Mouse (Mus musculus) left cerebral cortex, adult 18-20 months (tissue): Measurements from ENCODE around the gene Ercc6l. TPM values are rescaled to one million over a fixed set of nuclear protein-coding genes. Genes with fewer than 3 reads are reported as not detected.
"Not testable (repeated sequence)": the region's sequence is repeated elsewhere in the genome, so short reads cannot be mapped to it uniquely, and the experiment has no call there.

Experiments used
- DNase-seq, 2 experiments: peaks; one replicate each; pipeline ENCODE4 v3.0.0; 2021 to 2022; ENCODE audit warnings: low spot score in 2 of 2, mixed read lengths in 1 of 2
- total RNA-seq, 2 experiments: library from RNA; stranded (reverse); gene quantifications; 2 replicates each; pipeline ENCODE4 v1.2.3; 2021

Gene Ercc6l
- total RNA-seq, 2 experiments from 2014 or later, result 0.14 TPM; not detected in 1

DNA sequence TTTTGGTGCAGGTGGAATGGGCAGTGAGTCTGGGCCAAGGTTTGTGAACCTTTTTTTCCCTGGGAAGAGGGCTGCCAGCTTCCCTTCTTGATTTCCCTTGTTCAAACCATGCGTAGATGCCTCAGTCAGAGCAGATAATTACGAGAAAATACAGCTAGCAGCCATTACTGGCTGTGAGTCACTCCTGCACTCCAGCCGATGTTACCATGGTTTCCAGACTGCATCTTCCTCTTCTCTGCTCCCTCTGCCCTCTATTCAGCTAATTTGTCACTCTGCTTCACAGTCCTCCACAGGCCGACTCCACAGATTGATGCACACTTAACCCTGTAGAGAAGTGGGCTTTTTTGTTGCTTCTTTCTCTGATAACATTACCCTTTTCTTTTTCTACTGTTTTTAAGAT is 41.2 kb downstream of the Ercc6l start:
- DNase-seq, result peak; percentile 1 to 6

DNA sequence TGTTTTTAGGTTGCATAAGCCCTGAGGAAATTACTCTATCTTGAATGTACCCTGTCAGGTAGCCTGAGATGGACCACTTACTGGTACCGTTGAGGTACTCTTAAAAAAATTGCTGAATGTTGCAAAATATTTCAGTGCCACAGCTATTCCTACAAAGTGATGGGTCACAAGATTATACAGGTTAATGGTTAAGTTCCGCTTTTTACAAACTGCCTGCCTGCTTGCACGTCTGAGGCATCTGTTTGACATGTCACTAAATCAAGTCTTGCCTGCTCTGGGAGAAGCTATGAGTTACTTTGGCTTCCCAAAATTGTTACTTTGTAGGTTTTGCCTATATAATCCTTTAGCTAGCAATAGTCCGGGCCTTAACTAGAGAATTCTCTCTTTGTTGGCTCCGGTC is 47.5 kb downstream of the Ercc6l start:
- DNase-seq, result not testable (repeated sequence)

DNA sequence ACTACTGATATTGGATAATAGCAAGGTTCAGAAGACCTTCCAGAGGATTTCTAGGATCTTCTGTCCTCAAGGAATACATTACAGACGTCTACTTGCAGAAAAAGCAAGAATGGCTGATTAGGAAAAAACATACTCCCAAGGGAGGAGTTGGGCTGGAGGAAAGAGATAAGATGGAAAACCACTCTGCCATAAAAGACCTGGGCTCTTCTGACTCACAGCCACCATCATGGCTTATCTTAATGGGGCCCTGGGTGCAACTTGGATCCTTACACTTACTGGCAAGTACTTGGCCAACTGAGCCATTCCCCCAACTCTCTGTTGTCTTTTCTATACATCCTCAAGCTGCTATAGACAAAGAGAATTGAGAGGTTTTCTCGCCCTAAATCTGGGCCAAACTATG is 53.1 kb downstream of the Ercc6l start:
- DNase-seq, result not testable (repeated sequence)

DNA sequence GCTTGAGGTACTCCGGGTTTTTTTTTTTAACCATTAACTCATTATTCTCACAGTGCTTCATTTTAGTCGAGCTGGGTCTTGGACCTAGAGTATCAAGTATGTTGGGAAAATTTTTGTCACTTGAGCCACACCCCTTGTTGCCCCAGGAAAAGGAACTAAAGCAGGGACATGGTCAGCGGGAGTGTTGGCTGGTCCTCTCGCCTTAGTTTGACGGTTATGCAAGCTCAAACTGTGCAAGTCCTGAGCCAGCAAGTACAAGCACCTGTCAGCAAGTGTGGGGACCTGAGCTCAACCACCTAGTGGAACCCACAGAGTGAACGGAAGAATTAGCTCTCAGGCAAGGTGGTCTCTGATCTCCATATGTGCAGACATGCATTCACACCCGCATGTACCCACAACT is 55.0 kb downstream of the Ercc6l start:
- no peak for DNase-seq

DNA sequence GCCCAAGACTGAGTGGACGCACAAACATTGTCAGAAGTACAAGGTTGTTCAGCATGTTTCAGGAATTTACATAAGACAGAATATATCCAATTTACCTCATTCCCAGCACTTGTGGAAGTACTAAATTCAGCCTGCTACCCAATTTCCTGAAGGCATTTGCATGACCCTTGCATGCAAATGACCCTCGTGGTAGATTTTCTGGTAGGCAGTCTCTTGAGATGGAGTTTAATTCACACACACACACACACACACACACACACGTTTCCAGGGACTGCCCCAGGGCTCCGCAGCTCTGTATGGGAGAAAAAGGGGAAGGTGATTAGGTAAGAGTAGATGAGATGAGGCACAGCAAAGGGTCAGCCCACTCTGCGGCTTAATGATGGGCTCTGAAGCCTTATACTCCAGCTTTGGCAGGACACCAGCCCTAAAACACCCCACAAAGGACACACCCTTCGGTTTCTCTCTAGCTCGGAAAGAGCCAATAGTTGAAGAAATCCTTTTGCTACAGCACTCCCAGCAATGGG is 62.4 kb downstream of the Ercc6l start:
- DNase-seq, result no peak

Other genes starting within 250 kb of the Ercc6l start
- gene Rtl5, start 85.8 kb downstream of the Ercc6l start, total RNA-seq, result 10 to 100 TPM; 22.6 to 23.1 TPM
- 10 to 100 TPM; 20.3 to 33.4 TPM for gene Pin4, start 37.6 kb downstream of the Ercc6l start, total RNA-seq
- gene Rps4x, start 32.3 kb upstream of the Ercc6l start, total RNA-seq, result 100 to 1,000 TPM; 447 to 516 TPM
- 1 to 10 TPM; 3.4 to 6.7 TPM for gene Cited1, start 95.1 kb upstream of the Ercc6l start, total RNA-seq